Mouse (Mus musculus) heart, postnatal 14 days (tissue): Measurements from ENCODE around the gene Nlrp9c. TPM values are rescaled to one million over a fixed set of nuclear protein-coding genes. Genes with fewer than 3 reads are reported as not detected.
"Not testable (repeated sequence)": the region's sequence is repeated elsewhere in the genome, so short reads cannot be mapped to it uniquely, and the experiment has no call there.

ENCODE experiments used
- DNase-seq, 2 experiments: peaks; one replicate each; pipeline ENCODE4 v3.0.0; 2021 to 2022
- intact Hi-C: fragments of 180-260 bp; cut with DNase I; formaldehyde crosslinking; loops from one replicate; pipeline ENCODE4 v1.15.1; 2025
- long read RNA-seq, 2 experiments: library from polyadenylated mRNA; stranded (forward); transcript quantifications; one replicate each; pipeline ENCODE4 v2.0.0; 2021
- total RNA-seq, 2 experiments: library from RNA; stranded (reverse); gene quantifications; 2 replicates each; pipeline ENCODE4 v1.2.3; 2021

The Nlrp9c gene
- total RNA-seq = not detected
- long read RNA-seq, experiment 1 = 0 reads
- long read RNA-seq, experiment 2 = 0 reads

- DNase-seq, intact Hi-C loops: not testable (repeated sequence)
Measured at GRCm38 (mm10) chr7:26403600-26403999, at the start of gene Nlrp9c. Nlrp9c (minus strand) TSS chr7:26403700.

GRCm38 (mm10) chr7:26434813-26435212 is 31.3 kb upstream of the Nlrp9c start, which contains the start of gene Nlrp4a:
Nlrp4a (plus strand) TSS chr7:26435113.
- no peak for DNase-seq
- intact Hi-C loops = no loop called here

- intact Hi-C loops, DNase-seq: not testable (repeated sequence)
Measured at GRCm38 (mm10) chr7:26391811-26392210, 11.7 kb downstream of the Nlrp9c start.

GRCm38 (mm10) chr7:26391137-26391536 is 12.4 kb downstream of the Nlrp9c start:
- intact Hi-C loops, DNase-seq: not testable (repeated sequence)

GRCm38 (mm10) chr7:26386691-26387090 is 16.8 kb downstream of the Nlrp9c start:
- intact Hi-C loops, DNase-seq: not testable (repeated sequence)

- no peak for DNase-seq
- intact Hi-C loops = no loop called here
Measured at GRCm38 (mm10) chr7:26380807-26381206, 22.7 kb downstream of the Nlrp9c start.

- intact Hi-C loops, DNase-seq: not testable (repeated sequence)
Measured at GRCm38 (mm10) chr7:26373221-26373620, 30.3 kb downstream of the Nlrp9c start.

GRCm38 (mm10) chr7:26356719-26357118 is 46.8 kb downstream of the Nlrp9c start:
- intact Hi-C loops = not testable (repeated sequence)

GRCm38 (mm10) chr7:26352258-26352657 is 51.2 kb downstream of the Nlrp9c start:
- intact Hi-C loops, DNase-seq: not testable (repeated sequence)

More at GRCm38 (mm10) chr7:26356719-26357118, 46.8 kb downstream of the Nlrp9c start:
- DNase-seq = not testable (repeated sequence)

GRCm38 (mm10) chr7:26350177-26350576 is 53.3 kb downstream of the Nlrp9c start:
- intact Hi-C loops, DNase-seq: not testable (repeated sequence)

- intact Hi-C loops, DNase-seq: not testable (repeated sequence)
Measured at GRCm38 (mm10) chr7:26320361-26320760, 83.1 kb downstream of the Nlrp9c start.

- intact Hi-C loops = not testable (repeated sequence)
Measured at GRCm38 (mm10) chr7:26315809-26316208, 87.7 kb downstream of the Nlrp9c start.

GRCm38 (mm10) chr7:26315194-26315593 is 88.3 kb downstream of the Nlrp9c start:
- intact Hi-C loops, DNase-seq: not testable (repeated sequence)

More at GRCm38 (mm10) chr7:26315809-26316208, 87.7 kb downstream of the Nlrp9c start:
- DNase-seq = not testable (repeated sequence)

- intact Hi-C loops, DNase-seq: not testable (repeated sequence)
Measured at GRCm38 (mm10) chr7:26311786-26312185, 91.7 kb downstream of the Nlrp9c start.

- DNase-seq, intact Hi-C loops: not testable (repeated sequence)
Measured at GRCm38 (mm10) chr7:26306926-26307325, 96.6 kb downstream of the Nlrp9c start, which contains the start of gene Cyp2a4. Cyp2a4 (plus strand) TSS chr7:26307169.

GRCm38 (mm10) chr7:26303429-26304166 is 99.9 kb downstream of the Nlrp9c start:
- intact Hi-C loops, DNase-seq: not testable (repeated sequence)

Other genes starting within 250 kb of the Nlrp9c start
- not detected for gene Cyp2b9, start 230.3 kb downstream of the Nlrp9c start, total RNA-seq
- not detected for gene Vmn1r184, start 143.4 kb downstream of the Nlrp9c start, total RNA-seq
- under 1 TPM in 1 of 2 experiments, not detected in 1; 0.45 TPM for gene Cyp2a4, start 96.5 kb downstream of the Nlrp9c start, total RNA-seq
- not detected for gene Nlrp4a, start 31.4 kb upstream of the Nlrp9c start, total RNA-seq
- not detected for gene Nlrp9a, start 131.3 kb upstream of the Nlrp9c start, total RNA-seq
- gene Vmn1r185, start 214.8 kb upstream of the Nlrp9c start, total RNA-seq = not detected